8 mouse cellular contexts compared by ENCODE assay signal in the genomic region with DNA sequence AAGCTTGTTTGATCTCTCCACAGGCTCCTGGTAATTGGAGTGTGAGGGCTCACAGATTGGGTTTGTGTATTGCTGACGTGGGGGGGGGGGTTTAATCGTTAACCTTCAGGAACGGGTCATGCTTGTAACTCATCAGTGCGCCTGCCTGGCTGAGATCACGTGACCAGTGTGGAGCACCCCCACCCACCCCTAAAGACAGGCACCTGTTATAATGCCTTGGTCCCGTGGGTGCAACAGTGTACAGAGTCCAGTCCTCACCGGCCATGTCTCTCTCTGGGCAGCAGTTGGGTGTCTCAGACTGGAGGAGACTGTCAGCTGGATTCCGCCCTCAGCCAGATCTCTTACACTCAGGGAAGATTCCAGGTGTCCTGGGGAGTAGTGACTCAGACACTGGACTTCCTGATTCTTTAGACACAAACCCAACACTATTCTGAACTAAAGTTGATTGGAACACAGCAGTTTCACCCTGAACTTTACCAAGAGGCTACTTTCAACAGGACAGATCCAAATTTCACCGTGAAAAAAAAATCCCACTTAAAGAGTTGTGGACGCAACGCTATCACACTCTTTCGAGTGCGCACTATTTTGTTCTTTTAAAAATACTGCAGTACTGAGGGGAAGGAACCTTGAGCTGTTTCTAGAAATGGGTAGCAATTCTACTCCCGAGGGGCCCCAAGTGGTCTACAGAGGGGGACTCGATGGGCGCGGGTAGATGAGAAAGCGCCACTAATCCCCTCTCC. TPM values are rescaled to one million over a fixed set of nuclear protein-coding genes. Genes with fewer than 3 reads are reported as not detected.
A peak's percentile ranks its signal among the peaks of the same experiment; 100 is the strongest.
DNase-seq lines count a peak whose midpoint lies in the region; ATAC-seq lines count a peak whose summit lies in the region.

No protein-coding gene starts in this region.

- no peaks in the 10 kb centered on the region for H3K9me3 ChIP-seq in forebrain, embryonic 11.5 days (ENCODE audit: control insufficient read depth, low read length)
- H3K9me3 ChIP-seq in kidney, embryonic 16.5 days (ENCODE audit: low read length), result no peaks in the 10 kb centered on the region
- H3K9me3 ChIP-seq in midbrain, embryonic 13.5 days, result no peaks in the 10 kb centered on the region

- no peaks in the 10 kb centered on the region for H3K36me3 ChIP-seq in forebrain, embryonic 11.5 days (ENCODE audit: control insufficient read depth, insufficient read depth, low read length)
- no peaks in the 10 kb centered on the region for H3K36me3 ChIP-seq in kidney, embryonic 16.5 days (ENCODE audit: insufficient read depth, low read length)
- no peaks in the 10 kb centered on the region for H3K36me3 ChIP-seq in midbrain, embryonic 13.5 days

- peak overlapping the region; percentile 60 for H3K4me3 ChIP-seq in forebrain, embryonic 11.5 days (ENCODE audit: low read depth, low read length)
- H3K4me3 ChIP-seq in kidney, embryonic 16.5 days (ENCODE audit: low read length), result peak overlapping the region; percentile 67
- H3K4me3 ChIP-seq in midbrain, embryonic 13.5 days (replicated peaks), result peak overlapping the region; percentile 63

- H3K4me1 ChIP-seq in forebrain, embryonic 11.5 days (replicated peaks; ENCODE audit: control insufficient read depth, insufficient read depth, low read length), result peaks cover 11% of the 10 kb centered on the region; the same call in 1 of the 2 replicates
- H3K4me1 ChIP-seq in kidney, embryonic 16.5 days (ENCODE audit: insufficient read depth, low read length), result peaks cover 41% of the 10 kb centered on the region
- H3K4me1 ChIP-seq in midbrain, embryonic 13.5 days (replicated peaks), result peaks cover 33% of the 10 kb centered on the region

- peak; percentile 30 for DNase-seq in right cerebral cortex, adult 18-20 months
- DNase-seq in right cerebral cortex, postnatal 4 days, result no peak
- no peak for DNase-seq in forebrain, embryonic 11.5 days (ENCODE audit: low spot score)
- DNase-seq in ovary, postnatal 10 days (ENCODE audit: low spot score), result no peak
- DNase-seq in urinary bladder, postnatal 14 days (ENCODE audit: low spot score), result no peak
- DNase-seq in right cerebral cortex, postnatal 10 days (ENCODE audit: low spot score in 2 of 2), result no peak

- peaks cover 33% of the 10 kb centered on the region for H3K27me3 ChIP-seq in forebrain, embryonic 11.5 days (ENCODE audit: control insufficient read depth, insufficient read depth, low read length)
- peaks cover 44% of the 10 kb centered on the region for H3K27me3 ChIP-seq in kidney, embryonic 16.5 days (ENCODE audit: insufficient read depth, low read length)
- peaks cover 75% of the 10 kb centered on the region for H3K27me3 ChIP-seq in midbrain, embryonic 13.5 days

- peak overlapping the region; percentile 95 for H3K4me2 ChIP-seq in forebrain, embryonic 11.5 days (ENCODE audit: low read depth, low read length, severe bottlenecking)
- H3K4me2 ChIP-seq in kidney, embryonic 16.5 days (replicated peaks; ENCODE audit: low read depth, low read length), result peak overlapping the region; percentile 66
- H3K4me2 ChIP-seq in midbrain, embryonic 13.5 days (replicated peaks), result peak overlapping the region; percentile 94

- no peak overlapping the region for H3K27ac ChIP-seq in forebrain, embryonic 11.5 days (ENCODE audit: low read depth, low read length)
- peak overlapping the region; percentile 91 for H3K27ac ChIP-seq in kidney, embryonic 16.5 days (ENCODE audit: low read length)
- no peak overlapping the region for H3K27ac ChIP-seq in midbrain, embryonic 13.5 days

- ATAC-seq in forebrain, embryonic 11.5 days (replicated peaks; ENCODE audit: low FRiP score), result 0 out of 2 replicates have a peak, but pooled peaks have one; percentile 37
- peak; percentile 78 for ATAC-seq in kidney, embryonic 16.5 days (ENCODE audit: low FRiP score, low TSS enrichment)
- no peak for ATAC-seq in midbrain, embryonic 13.5 days

- WGBS in forebrain, embryonic 11.5 days, result 2% methylated on average over 18 of the region's 18 CpGs
- WGBS in kidney, embryonic 16.5 days, result 2% methylated on average over 18 of the region's 18 CpGs
- WGBS in midbrain, embryonic 13.5 days, result 2% methylated on average over 18 of the region's 18 CpGs

- no peak overlapping the region for H3K9ac ChIP-seq in forebrain, embryonic 11.5 days (ENCODE audit: low read length)
- H3K9ac ChIP-seq in kidney, embryonic 16.5 days (replicated peaks; ENCODE audit: low read length), result peak overlapping the region; percentile 83
- H3K9ac ChIP-seq in midbrain, embryonic 13.5 days (replicated peaks), result peak overlapping the region; percentile 71

RNA-seq across cellular contexts. Expression of a gene that starts 1.6 kb away (rescaled TPM):
- 0.37 and 0.73 TPM in 2 replicates for polyA plus RNA-seq in forebrain, embryonic 11.5 days (2014; fragmentation: Nextera tagmentation; extraction: Ambion mirVana)
- polyA plus RNA-seq in kidney, embryonic 16.5 days (2015; fragmentation: Nextera tagmentation; extraction: Ambion mirVana), result 15.0 and 17.7 TPM in 2 replicates
- 0.66 and 0.94 TPM in 2 replicates for polyA plus RNA-seq in midbrain, embryonic 13.5 days (2015; fragmentation: Nextera tagmentation; extraction: Ambion mirVana)
